Mouse (Mus musculus): ENCODE measurements around the gene Serpina1c.
"Not testable (repeated sequence)": the region's sequence is repeated elsewhere in the genome, so short reads cannot be mapped to it uniquely, and the experiment has no call there.

Serpina1c gene

GRCm38 (mm10) chr12:103904837-103905340, at the start of gene Serpina1c:
Gene Serpina1c, minus strand, starts transcription at chr12:103904887.
- DNase-seq (ENCODE audit: low spot score): not testable (repeated sequence)

GRCm38 (mm10) chr12:103952972-103953371, 48.3 kb upstream of the Serpina1c start:
- DNase-seq (ENCODE audit: low spot score): not testable (repeated sequence)

DNA sequence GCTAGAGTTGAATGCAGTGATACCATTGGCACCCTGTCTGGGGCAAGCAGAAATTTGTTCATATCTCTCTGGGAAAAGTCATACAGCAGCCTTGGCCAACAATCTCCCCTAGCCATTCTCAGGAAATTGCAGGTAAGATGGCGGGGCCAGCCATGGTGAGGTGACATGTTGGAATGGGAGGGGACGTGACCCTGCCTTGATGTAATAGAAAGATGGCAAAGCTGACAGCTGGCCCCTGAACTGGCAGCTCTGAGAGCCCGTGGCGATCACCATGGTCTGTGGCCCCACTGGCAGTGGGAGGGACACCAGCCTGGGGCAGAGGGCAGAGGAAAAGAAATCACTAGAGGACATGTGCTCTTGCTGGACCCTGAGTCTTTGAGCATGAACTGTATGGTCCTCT, 41.6 kb upstream of the Serpina1c start:
- DNase-seq (ENCODE audit: low spot score): no peak

GRCm38 (mm10) chr12:103909181-103909580, 4.5 kb upstream of the Serpina1c start:
- DNase-seq (ENCODE audit: low spot score): not testable (repeated sequence)

DNA sequence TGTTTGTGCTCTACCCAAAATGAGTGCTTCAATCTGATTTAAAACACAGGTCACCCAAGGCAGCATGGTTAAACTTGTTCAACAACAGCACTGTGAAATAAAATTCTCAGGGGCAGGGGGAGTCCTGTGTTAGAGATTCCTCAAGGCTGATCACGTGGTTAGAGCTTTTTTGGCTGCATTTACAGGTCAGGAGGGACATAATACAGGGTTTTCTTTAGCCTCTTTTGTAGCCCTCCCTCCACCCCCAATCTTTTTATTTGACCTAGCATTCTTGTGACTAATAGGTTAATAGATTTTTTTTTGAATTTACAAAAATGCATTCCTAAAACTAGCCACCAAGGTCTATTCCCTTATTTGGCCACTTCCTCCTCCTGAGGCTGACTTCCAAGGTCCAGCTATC, 3.1 kb upstream of the Serpina1c start:
- not testable (repeated sequence) for DNase-seq (ENCODE audit: low spot score)

DNA sequence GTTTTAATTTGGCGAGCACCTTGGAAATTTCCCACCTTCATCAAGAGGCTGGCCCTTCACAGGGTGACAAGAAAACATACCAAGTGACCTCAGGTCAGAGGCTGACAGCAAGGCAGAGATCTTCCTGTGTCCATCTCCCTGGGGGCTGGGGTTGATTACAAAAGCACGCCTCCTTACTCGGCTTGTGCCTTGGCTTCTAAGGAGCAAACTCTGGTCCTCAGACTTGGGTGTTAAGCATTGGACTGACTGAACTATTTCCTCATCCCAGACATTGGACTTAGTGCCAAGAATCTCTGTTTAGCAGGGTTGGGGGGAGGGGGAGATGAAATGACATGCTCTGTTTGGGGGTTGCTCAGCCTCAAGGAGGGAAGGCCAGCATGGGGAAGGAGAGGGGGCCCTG, 2.8 kb downstream of the Serpina1c start:
- DNase-seq (ENCODE audit: low spot score): not testable (repeated sequence)

DNA sequence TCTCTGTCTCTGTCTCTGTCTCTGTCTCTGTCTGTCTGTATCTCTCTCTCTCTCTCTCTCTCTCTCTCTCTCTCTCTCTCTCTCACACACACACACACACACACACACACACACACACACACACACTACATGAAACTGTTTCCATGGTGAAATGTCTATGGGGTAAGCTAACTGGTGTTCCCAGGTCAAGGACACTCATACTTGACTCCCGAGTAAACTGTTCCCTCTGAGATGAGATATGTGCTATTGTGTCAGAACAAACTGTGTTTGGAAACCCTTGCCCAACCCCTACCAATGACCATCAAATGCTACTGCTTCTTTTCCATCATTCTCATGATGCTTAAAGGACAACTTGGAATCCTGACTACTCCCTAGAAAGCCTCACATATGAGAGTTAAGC, 37.8 kb downstream of the Serpina1c start:
- DNase-seq (ENCODE audit: low spot score): not testable (repeated sequence)

DNA sequence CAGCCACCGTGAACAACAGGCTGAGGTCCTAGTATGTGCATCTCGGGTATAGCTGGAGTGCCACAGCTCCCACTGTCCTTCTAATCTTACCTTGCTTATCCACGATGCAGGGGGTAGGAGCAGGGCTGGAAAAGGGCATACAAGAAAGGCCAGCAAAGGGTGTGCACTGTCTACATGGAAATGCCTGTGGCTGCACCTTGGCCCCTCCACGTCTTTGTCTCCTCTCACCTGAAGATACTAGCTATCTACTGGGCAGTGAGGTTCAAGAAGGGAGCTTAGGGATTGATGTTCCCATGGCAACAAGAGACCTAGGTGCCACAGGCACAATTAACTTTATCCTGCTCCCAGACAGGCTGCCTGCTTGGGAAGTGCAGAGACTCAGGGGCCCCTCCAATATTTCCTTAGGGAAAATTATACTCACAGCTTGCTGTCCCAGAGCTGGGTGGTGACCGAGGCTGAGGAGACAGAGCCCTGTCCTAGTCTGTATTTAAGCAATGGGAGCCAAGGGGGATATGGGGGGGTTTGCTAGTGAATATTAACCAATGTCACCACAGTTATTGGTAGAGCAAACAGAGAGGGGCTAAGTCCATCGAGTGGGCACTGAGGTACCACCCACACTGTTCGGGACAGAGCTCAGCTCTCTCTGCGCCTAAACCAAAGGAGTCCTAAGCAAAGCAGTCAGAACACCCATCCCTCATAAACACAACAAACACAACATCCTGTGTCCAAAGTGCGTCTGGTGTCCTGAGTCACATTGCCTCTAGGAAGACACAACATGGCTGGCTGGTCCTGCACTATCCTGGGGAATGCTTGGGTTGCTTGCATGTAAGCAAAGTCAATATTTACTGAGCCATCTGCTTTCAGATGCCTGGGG, 41.3 kb downstream of the Serpina1c start, which contains the start of gene Serpina1a:
Gene Serpina1a (minus strand): TSS at position 462 of the 874 bp plus-strand sequence.
- not testable (repeated sequence) for DNase-seq (ENCODE audit: low spot score)

GRCm38 (mm10) chr12:103860976-103861375, 43.7 kb downstream of the Serpina1c start:
- no peak for DNase-seq (ENCODE audit: low spot score)

- not testable (repeated sequence) for DNase-seq (ENCODE audit: low spot score)
Observed at GRCm38 (mm10) chr12:103860571-103860970, 44.1 kb downstream of the Serpina1c start.

DNA sequence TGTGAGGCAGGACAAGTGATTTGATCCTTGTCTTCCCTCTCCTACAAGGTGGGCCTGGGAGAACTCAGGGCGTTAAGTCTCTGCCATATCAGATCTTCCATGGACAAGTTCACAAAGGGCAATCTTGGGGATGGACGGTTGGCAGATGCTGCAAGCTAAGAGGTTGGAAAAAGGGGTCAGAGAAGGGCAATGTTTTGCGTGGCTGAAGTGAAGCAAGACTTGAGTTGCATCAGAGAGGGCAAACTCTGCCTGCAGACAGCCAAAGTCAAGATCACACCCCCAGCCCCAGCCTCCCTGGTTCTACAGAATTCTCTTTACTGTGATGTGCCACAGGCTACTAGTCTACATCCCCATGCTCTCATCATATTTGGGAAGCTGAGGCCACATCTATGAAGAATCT, 45.1 kb downstream of the Serpina1c start:
- DNase-seq (ENCODE audit: low spot score): not testable (repeated sequence)

DNA sequence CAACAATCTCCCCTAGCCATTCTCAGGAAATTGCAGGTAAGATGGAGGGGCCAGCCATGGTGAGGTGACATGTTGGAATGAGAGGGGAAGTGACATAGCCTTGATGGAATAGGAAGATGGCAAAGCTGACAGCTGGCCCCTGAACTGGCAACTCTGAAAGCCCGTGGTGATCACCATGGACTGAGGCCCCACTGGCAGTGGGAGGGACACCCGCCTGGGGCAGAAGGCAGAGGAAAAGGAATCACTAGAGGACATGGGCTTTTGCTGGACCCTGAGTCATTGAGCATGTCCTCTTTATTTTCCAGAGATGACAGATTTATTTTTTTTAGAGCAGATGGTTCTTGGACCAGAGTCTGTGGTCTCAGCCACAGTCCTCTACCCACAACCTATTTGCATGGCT, 51.7 kb downstream of the Serpina1c start:
- not testable (repeated sequence) for DNase-seq (ENCODE audit: low spot score)
